Mouse (Mus musculus) megakaryocyte, embryonic 14.5 days (primary cell): ENCODE results near the gene Ccdc105. TPM values are rescaled to one million over a fixed set of nuclear protein-coding genes. Genes with fewer than 3 reads are reported as not detected.

Source experiments
- H3K27me3 ChIP-seq: replicated peaks from 2 replicates; pipeline ENCODE3; 2012; ENCODE audit warnings: inconsistent platforms
- H3K36me3 ChIP-seq: replicated peaks from 2 replicates; pipeline ENCODE3; 2012; ENCODE audit warnings: low read length, inconsistent platforms, mixed read lengths
- H3K4me1 ChIP-seq: 2 replicates; pipeline ENCODE4 v1.6.1; 2012; ENCODE audit warnings: inconsistent platforms
- H3K4me3 ChIP-seq: replicated peaks from 2 replicates; pipeline ENCODE3; 2012; ENCODE audit warnings: moderate library complexity, mild to moderate bottlenecking, inconsistent platforms
- H3K9me3 ChIP-seq: 2 replicates; pipeline ENCODE4 v1.6.1; 2012; ENCODE audit warnings: inconsistent platforms
- FLI1 ChIP-seq: IDR thresholded peaks from 2 replicates; pipeline ENCODE4 v1.6.1; 2012; ENCODE audit warnings: low read length, inconsistent platforms, mixed read lengths
- GATA1 ChIP-seq: IDR thresholded peaks from 3 replicates; pipeline ENCODE4 v1.6.1; 2012; ENCODE audit warnings: mixed read lengths, low read length, inconsistent platforms, borderline replicate concordance
- polyA plus RNA-seq: library from polyadenylated mRNA; stranded (reverse); fragments of >175 nt; gene quantifications from 2 replicates; pipeline ENCODE4 v1.2.3, GENCODE M21; 2012; ENCODE audit warnings: low replicate concordance; ENCODE audit not compliant: insufficient read depth

Gene Ccdc105
- polyA plus RNA-seq = not detected in 2 replicates

- H3K9me3 ChIP-seq = peaks cover 4% of the 10 kb centered on the region; the same call in 1 of the 2 replicates
- TF ChIP-seq FLI1 (no peak), GATA1 (no peak)
- peaks cover 8% of the 10 kb centered on the region for H3K4me1 ChIP-seq
- H3K27me3 ChIP-seq = peaks cover 33% of the 10 kb centered on the region
- H3K36me3 ChIP-seq = no peaks in the 10 kb centered on the region
- peak within 1 kb of the TSS; percentile 83 for H3K4me3 ChIP-seq
Measured at GRCm38 (mm10) chr10:78752452-78753191, at the start of gene Ccdc105. Gene Ccdc105, minus strand, starts transcription at chr10:78753065.

- Histone ChIP-seq H3K27me3 (no peaks in the 10 kb centered on the region), H3K4me3 (no peak overlapping the region)
- TF ChIP-seq FLI1 (no peak), GATA1 (no peak)
Measured at GRCm38 (mm10) chr10:78801449-78801848, 48.6 kb upstream of the Ccdc105 start.

GRCm38 (mm10) chr10:78790561-78790960 is 37.7 kb upstream of the Ccdc105 start:
- Histone ChIP-seq H3K27me3 (peaks cover 7% of the 10 kb centered on the region), H3K4me3 (no peak overlapping the region), H3K9me3 (peaks cover 7% of the 10 kb centered on the region), H3K36me3 (no peaks in the 10 kb centered on the region), H3K4me1 (no peaks in the 10 kb centered on the region)
- no peak for TF ChIP-seq GATA1
- no peak for TF ChIP-seq FLI1

More at GRCm38 (mm10) chr10:78801449-78801848, 48.6 kb upstream of the Ccdc105 start:
- Histone ChIP-seq H3K36me3 (no peaks in the 10 kb centered on the region), H3K9me3 (peaks cover 10% of the 10 kb centered on the region; the same call in 1 of the 2 replicates), H3K4me1 (no peaks in the 10 kb centered on the region)

GRCm38 (mm10) chr10:78787566-78788087 is 34.8 kb upstream of the Ccdc105 start:
- Histone ChIP-seq H3K4me3 (no peak overlapping the region), H3K36me3 (no peaks in the 10 kb centered on the region), H3K27me3 (peaks cover 7% of the 10 kb centered on the region), H3K9me3 (peaks cover 7% of the 10 kb centered on the region), H3K4me1 (no peaks in the 10 kb centered on the region)
- TF ChIP-seq FLI1 (no peak), GATA1 (no peak)

- H3K9me3 ChIP-seq = no peaks in the 10 kb centered on the region; the same call in none of the 2 replicates
- peaks cover 12% of the 10 kb centered on the region for H3K4me1 ChIP-seq
- peak within 1 kb of the TSS; percentile 91 for H3K4me3 ChIP-seq
- TF ChIP-seq GATA1 = no peak
- no peak for TF ChIP-seq FLI1
- H3K36me3 ChIP-seq = no peaks in the 10 kb centered on the region
- peaks cover 32% of the 10 kb centered on the region for H3K27me3 ChIP-seq
Measured at GRCm38 (mm10) chr10:78779981-78780651, 27.3 kb upstream of the Ccdc105 start, which contains the start of gene Slc1a6. Gene Slc1a6, plus strand, starts transcription at chr10:78780496.

- no peak for TF ChIP-seq GATA1
- no peak for TF ChIP-seq FLI1
- H3K4me3 ChIP-seq = peak overlapping the region; percentile 91
Measured at GRCm38 (mm10) chr10:78779527-78779926, 26.7 kb upstream of the Ccdc105 start.

GRCm38 (mm10) chr10:78775830-78776229 is 23.0 kb upstream of the Ccdc105 start:
- H3K27me3 ChIP-seq = peaks cover 24% of the 10 kb centered on the region
- peaks cover 12% of the 10 kb centered on the region for H3K4me1 ChIP-seq
- H3K4me3 ChIP-seq = no peak overlapping the region
- no peaks in the 10 kb centered on the region for H3K36me3 ChIP-seq
- TF ChIP-seq GATA1 (no peak), FLI1 (no peak)
- no peaks in the 10 kb centered on the region; the same call in none of the 2 replicates for H3K9me3 ChIP-seq

More at GRCm38 (mm10) chr10:78779527-78779926, 26.7 kb upstream of the Ccdc105 start:
- Histone ChIP-seq H3K9me3 (no peaks in the 10 kb centered on the region; the same call in none of the 2 replicates), H3K4me1 (peaks cover 12% of the 10 kb centered on the region), H3K27me3 (peaks cover 32% of the 10 kb centered on the region), H3K36me3 (no peaks in the 10 kb centered on the region)

GRCm38 (mm10) chr10:78765570-78765969 is 12.7 kb upstream of the Ccdc105 start:
- TF ChIP-seq GATA1 (no peak), FLI1 (no peak)
- Histone ChIP-seq H3K4me3 (no peak overlapping the region), H3K27me3 (no peaks in the 10 kb centered on the region), H3K4me1 (no peaks in the 10 kb centered on the region), H3K36me3 (no peaks in the 10 kb centered on the region), H3K9me3 (peaks cover 5% of the 10 kb centered on the region; the same call in 1 of the 2 replicates)

GRCm38 (mm10) chr10:78756021-78756420 is 3.2 kb upstream of the Ccdc105 start:
- Histone ChIP-seq H3K9me3 (peaks cover 5% of the 10 kb centered on the region; the same call in 1 of the 2 replicates), H3K27me3 (peaks cover 23% of the 10 kb centered on the region), H3K4me1 (peaks cover 8% of the 10 kb centered on the region), H3K4me3 (no peak overlapping the region), H3K36me3 (no peaks in the 10 kb centered on the region)
- no peak for TF ChIP-seq GATA1
- TF ChIP-seq FLI1 = no peak
